Mouse (Mus musculus) B cell, adult (primary cell): ENCODE results near the gene Cypt4. TPM values are rescaled to one million over a fixed set of nuclear protein-coding genes. Genes with fewer than 3 reads are reported as not detected.

Experiments
- total RNA-seq: library from RNA; stranded (reverse); gene quantifications from 4 replicates; pipeline ENCODE4 v1.2.4, GENCODE M21; 2023; ENCODE audit not compliant: inconsistent age

The Cypt4 gene
- total RNA-seq, result not detected in 4 replicates

GRCm38 (mm10) chr9:24624896-24625295 lies at the start of gene Cypt4:
Cypt4 (plus strand) TSS chr9:24625196.

Other genes starting within 250 kb of the Cypt4 start
- gene Dpy19l1, start 122.1 kb upstream of the Cypt4 start, total RNA-seq, result 6.4 to 11.3 TPM (median 9.3 TPM) in 4 replicates
- gene Dpy19l2, start 71.1 kb downstream of the Cypt4 start, total RNA-seq, result not detected in 4 replicates
- gene Tbx20, start 149.1 kb downstream of the Cypt4 start, total RNA-seq, result not detected in 4 replicates